Mouse (Mus musculus): ENCODE results near the gene Cdc42ep2. TPM values are rescaled to one million over a fixed set of nuclear protein-coding genes. Genes with fewer than 3 reads are reported as not detected.

Cdc42ep2 gene
- polyA plus RNA-seq, 1 experiment: 2.5 TPM

DNA sequence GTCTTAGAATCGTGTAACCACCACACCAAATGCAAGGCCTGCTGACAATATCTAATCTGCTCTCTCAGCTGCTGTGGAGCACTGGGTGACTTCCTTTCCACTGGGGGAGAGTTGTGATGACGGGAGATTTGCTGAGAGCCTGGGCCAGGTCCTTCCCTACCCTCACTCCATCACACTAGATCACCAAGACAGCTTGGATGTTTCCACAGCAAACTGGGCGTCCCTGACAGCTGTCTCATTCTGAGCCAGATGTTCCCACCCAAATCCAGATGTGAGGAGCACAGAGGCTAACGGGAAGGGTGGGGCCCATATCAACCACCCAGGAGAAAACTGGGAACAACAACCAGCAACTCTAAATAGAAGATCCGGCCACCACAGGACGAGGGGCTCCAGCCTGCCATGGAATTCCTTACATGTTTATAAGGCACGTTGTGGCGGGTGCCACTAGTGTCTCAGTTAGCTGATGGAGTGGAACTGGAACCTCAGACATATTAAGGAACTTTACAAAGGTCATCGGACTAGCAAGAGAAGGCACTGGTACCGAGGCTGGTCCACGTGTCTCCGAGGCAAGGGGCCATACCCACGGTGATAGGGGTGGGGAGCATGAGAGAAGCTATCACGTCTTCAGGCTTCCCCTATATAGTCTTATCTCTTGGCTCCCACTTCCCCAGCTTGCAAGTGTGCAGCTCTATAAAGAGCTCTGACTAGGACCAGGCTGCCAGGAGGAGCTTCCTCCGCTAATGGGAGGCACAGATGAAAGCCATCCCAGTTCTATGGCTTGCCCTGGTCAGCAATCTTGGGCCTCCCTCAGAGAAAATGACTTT is 2.3 kb downstream of the Cdc42ep2 start:
- Histone ChIP-seq H3K4me3 (ENCODE audit: insufficient read depth, low read length) (no peak overlapping the region), H3K27ac (ENCODE audit: insufficient read depth, low read depth, low read length) (no peak overlapping the region), H3K4me1 (ENCODE audit: control insufficient read depth, insufficient read depth, low read length) (peaks cover 7% of the 10 kb centered on the region; the same call in 1 of the 2 replicates)
- no peak for TF ChIP-seq CTCF (IDR thresholded peaks at IDR 0.05; ENCODE audit: low read depth, low read length)
- no peak for TF ChIP-seq POLR2A (IDR thresholded peaks at IDR 0.05; ENCODE audit: borderline replicate concordance, low read depth, low read length)

DNA sequence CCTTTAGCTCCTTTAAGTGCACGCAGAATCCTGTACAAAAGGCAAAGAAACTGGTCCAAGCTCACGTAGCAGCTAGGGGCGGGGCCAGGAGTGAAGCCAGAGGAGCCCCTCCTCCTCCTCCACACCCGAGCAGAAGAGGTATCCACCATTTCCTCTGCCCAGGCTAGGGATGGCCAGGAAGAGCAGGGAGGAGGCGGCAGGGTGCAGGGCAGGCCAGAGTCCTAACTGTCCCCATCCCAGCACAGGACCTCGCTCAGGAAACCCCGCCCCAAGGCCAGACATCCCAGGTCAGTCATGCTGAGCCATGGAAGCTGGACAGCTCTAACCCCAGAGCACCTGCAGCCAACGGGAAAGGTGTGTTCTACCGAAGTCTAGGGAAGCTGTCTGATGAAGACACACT is 2.9 kb downstream of the Cdc42ep2 start:
- no peak for TF ChIP-seq CTCF (IDR thresholded peaks at IDR 0.05; ENCODE audit: low read depth, low read length)
- TF ChIP-seq POLR2A (IDR thresholded peaks at IDR 0.05; ENCODE audit: borderline replicate concordance, low read depth, low read length): no peak
- Histone ChIP-seq H3K27ac (ENCODE audit: insufficient read depth, low read depth, low read length) (no peak overlapping the region), H3K4me1 (ENCODE audit: control insufficient read depth, insufficient read depth, low read length) (peaks cover 7% of the 10 kb centered on the region; the same call in 1 of the 2 replicates), H3K4me3 (ENCODE audit: insufficient read depth, low read length) (no peak overlapping the region)

DNA sequence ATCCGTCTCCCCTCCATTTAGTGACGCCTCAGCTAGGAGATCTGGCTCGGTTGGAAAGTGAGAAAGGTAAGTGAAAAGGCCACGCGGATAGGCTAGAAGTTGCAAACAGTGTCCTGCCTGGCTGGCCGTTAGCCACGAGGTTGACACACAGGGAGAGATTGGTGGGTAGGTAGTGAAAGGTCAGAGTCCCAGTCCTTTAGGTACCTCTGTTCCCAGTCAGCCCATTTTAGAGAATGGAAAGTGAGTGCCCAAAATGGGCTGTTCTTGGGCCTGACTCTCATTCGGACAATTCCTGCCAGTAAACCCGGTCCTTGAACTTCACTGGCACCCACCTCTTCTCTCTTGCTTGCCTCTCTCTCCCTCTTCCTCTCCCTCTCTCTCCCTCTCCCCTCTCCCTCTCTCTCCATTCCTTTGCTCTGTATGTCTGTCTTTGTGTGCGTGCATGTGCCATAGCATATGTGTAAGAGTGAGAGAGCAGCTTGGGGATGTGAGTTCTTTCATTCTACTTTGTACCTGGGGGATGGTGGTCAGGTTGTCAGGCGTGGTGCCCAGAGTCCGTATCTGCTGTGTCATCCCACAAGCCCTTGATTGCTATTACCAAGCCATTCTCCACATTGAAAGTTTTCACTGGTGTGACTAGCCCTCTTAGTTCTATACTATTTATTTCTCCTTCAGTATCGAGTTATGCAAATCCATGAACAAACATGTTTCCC is 11.5 kb downstream of the Cdc42ep2 start, which contains the start of gene Dpf2:
Dpf2 (minus strand) TSS at position 4 of the 713 bp plus-strand sequence.
- Histone ChIP-seq H3K4me1 (ENCODE audit: control insufficient read depth, insufficient read depth, low read length) (peaks cover 23% of the 10 kb centered on the region), H3K4me3 (ENCODE audit: insufficient read depth, low read length) (peak within 1 kb of the TSS; percentile 87), H3K27ac (ENCODE audit: insufficient read depth, low read depth, low read length) (peak within 1 kb of the TSS; percentile 71)
- no peak for TF ChIP-seq POLR2A (IDR thresholded peaks at IDR 0.05; ENCODE audit: borderline replicate concordance, low read depth, low read length)
- no peak for TF ChIP-seq CTCF (IDR thresholded peaks at IDR 0.05; ENCODE audit: low read depth, low read length)

DNA sequence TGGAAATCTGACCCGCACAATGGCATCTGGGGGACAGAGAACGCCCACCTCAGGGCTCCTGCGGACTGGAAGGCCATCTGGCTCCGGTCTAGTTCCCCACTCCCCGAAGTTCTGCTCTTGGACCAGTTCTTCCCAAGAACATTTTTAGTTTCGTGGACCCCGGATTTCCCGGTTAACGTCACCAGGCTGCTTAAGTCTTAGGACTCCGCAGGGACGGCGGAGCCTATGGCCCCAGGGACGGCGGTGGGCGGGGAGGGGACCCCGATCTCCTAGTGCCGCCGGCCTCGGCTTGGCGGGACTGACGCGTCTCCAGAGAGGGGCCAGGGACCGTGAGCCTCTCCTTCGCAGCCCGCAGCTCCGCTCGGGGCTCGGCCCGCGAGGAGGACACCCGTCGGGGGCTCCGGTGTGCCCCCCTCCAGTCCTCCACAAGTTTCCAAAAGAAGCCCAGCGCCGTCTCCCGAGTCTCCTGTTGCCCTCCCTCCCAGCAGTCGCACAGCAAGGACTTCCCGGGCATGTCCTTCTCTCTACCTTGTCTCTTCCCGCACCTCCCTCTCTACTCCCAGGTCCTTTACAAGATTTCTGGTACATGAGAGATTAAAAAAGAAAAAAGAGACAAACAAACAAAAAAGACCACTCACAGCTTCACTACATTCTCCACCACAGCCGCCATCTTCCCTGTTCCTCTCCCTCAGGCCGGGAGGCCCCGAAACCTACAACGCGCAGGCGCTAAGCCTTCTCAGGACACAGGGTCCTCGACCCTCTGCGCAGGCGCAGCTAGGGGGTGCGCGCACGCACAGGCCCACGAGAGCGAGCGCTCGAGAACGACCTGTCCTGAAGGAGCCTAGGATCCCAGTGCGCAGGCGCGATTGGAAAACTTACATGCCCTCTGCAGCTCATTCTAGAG is 12.3 kb downstream of the Cdc42ep2 start:
- peak overlapping the region; percentile 87 for H3K4me3 ChIP-seq (ENCODE audit: insufficient read depth, low read length)
- H3K27ac ChIP-seq (ENCODE audit: insufficient read depth, low read depth, low read length): peak overlapping the region; percentile 71
- TF ChIP-seq CTCF (IDR thresholded peaks at IDR 0.05; ENCODE audit: low read depth, low read length) (no peak), POLR2A (IDR thresholded peaks at IDR 0.05; ENCODE audit: borderline replicate concordance, low read depth, low read length) (no peak)
- H3K4me1 ChIP-seq (ENCODE audit: control insufficient read depth, insufficient read depth, low read length): peaks cover 29% of the 10 kb centered on the region

DNA sequence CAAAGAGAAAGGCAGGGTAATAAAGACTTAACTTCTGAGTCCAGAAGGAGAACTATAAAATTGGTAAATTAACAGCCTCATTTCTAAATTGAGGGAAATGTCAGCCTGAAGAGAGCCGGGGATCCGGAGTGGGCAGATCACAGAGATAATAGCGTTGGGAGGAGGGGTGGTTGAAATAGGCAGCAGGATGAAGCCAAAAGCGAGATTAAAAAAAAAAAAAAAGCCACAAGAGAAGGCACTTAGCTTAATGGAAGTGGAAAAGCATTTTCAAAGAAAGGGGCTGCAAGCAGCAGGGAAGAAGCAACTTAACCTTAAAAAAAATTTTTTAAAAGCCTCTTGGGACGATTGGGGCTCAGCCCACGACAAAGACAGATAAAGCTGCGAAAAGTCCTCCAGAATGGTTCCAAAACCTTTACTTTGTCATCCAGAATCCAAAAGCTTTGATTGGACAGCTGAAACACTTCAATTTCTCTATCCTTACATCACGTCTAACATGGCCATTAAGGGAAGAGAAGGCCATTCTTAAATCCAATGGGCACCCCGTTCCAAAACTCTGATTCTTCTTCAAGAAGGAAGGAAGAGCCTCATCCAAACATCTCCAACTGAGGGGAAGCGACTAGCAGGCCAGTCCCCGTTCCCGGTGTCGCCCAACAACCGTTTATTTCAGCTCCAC is 13.1 kb downstream of the Cdc42ep2 start:
- no peak for TF ChIP-seq POLR2A (IDR thresholded peaks at IDR 0.05; ENCODE audit: borderline replicate concordance, low read depth, low read length)
- TF ChIP-seq CTCF (IDR thresholded peaks at IDR 0.05; ENCODE audit: low read depth, low read length): no peak
- Histone ChIP-seq H3K4me3 (ENCODE audit: insufficient read depth, low read length) (peak overlapping the region; percentile 87), H3K4me1 (ENCODE audit: control insufficient read depth, insufficient read depth, low read length) (peaks cover 30% of the 10 kb centered on the region), H3K27ac (ENCODE audit: insufficient read depth, low read depth, low read length) (peak overlapping the region; percentile 71)

DNA sequence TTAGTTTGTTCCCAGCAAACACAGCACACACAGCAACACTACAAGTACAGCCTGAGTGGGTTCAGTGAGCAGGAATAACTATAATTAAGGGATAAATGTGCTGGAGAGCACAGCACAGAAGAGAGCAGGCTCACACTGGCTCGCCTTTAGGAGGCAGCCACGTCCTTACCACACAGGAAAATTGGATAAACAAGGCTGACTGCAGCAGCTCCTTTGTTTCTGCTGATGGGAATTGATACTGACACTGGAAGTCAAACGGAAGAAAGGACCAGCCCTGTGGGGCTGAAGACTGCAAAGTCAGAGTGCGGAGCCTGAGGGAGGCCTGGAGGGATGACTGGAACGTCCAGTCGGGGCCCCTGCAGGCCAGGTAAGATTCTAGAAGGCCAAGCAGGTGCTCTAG is 14.4 kb downstream of the Cdc42ep2 start:
- peaks cover 30% of the 10 kb centered on the region for H3K4me1 ChIP-seq (ENCODE audit: control insufficient read depth, insufficient read depth, low read length)
- no peak overlapping the region for H3K27ac ChIP-seq (ENCODE audit: insufficient read depth, low read depth, low read length)
- no peak overlapping the region for H3K4me3 ChIP-seq (ENCODE audit: insufficient read depth, low read length)
- no peak for TF ChIP-seq CTCF (IDR thresholded peaks at IDR 0.05; ENCODE audit: low read depth, low read length)
- no peak for TF ChIP-seq POLR2A (IDR thresholded peaks at IDR 0.05; ENCODE audit: borderline replicate concordance, low read depth, low read length)

DNA sequence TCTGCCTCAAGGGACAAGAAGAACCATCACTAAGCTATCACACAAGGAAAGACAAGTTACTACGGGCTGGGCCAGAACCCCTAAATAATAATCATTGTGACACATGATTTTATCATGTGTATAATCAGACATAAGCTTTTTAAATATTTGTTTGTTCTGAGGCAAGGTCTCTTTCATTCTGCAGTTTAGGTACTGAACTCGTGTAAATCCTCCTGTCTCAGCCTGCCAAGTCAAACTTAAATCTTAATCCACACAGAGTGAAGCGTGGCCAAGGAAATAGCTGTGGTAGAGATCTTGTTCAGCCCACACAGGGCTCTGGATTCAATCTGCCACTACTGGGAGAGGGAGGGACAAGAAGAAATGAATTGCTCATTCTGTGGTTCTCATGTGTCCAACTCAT is 17.3 kb downstream of the Cdc42ep2 start:
- Histone ChIP-seq H3K4me1 (ENCODE audit: control insufficient read depth, insufficient read depth, low read length) (peaks cover 23% of the 10 kb centered on the region), H3K4me3 (ENCODE audit: insufficient read depth, low read length) (no peak overlapping the region), H3K27ac (ENCODE audit: insufficient read depth, low read depth, low read length) (0 out of 2 replicates have a peak overlapping the region, but pooled peaks have one; percentile 2)
- no peak for TF ChIP-seq POLR2A (IDR thresholded peaks at IDR 0.05; ENCODE audit: borderline replicate concordance, low read depth, low read length)
- no peak for TF ChIP-seq CTCF (IDR thresholded peaks at IDR 0.05; ENCODE audit: low read depth, low read length)

DNA sequence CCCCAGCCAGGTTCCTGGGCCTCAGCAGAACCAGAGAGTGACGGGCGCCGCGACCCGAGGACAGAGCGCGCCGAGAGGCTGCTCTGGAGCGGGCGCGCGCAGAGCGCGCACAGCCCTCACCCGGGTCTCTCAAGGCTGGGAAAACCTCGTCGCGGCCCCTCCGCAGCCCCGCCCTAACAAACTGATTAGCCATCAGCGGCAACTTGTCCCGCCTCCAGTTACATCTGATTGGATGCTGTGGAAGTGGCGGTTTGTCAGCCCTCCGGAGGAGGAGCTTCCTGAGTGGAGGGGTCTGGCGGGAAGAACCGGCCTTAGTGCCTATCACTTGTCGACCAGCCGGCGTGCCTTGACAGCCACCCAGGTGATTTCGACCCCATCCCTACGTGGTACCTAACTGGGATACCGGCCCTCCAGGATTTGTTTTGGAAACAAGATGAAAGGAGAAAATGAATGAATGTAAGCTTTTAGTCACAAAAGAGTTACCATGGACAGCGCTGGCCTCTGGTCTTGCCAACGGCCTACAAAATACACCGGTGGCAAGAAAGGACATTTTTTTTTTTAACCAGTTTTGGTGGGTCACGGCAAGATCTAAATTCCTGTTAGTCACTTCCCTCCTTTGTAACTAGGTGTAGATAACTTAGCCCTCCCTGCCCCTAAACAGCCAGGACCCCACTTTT is 30.5 kb downstream of the Cdc42ep2 start, which contains the start of gene Tigd3:
Tigd3 (minus strand) TSS at position 148 of the 677 bp plus-strand sequence.
- H3K4me1 ChIP-seq (ENCODE audit: control insufficient read depth, insufficient read depth, low read length): no peaks in the 10 kb centered on the region
- no peak for TF ChIP-seq CTCF (IDR thresholded peaks at IDR 0.05; ENCODE audit: low read depth, low read length)
- peak within 1 kb of the TSS; percentile 52 for H3K4me3 ChIP-seq (ENCODE audit: insufficient read depth, low read length)
- H3K27ac ChIP-seq (ENCODE audit: insufficient read depth, low read depth, low read length): no peak within 1 kb of the TSS

Measured in bone marrow macrophage, adult 2 months (primary cell).